Mouse (Mus musculus) cerebellum, adult 2 months (tissue): ENCODE measurements around the gene Agrn.

ENCODE experiments used
- CTCF ChIP-seq: fragments of 200-500 bp; IDR thresholded peaks from 2 replicates; pipeline ENCODE4 v1.5.1; 2011; ENCODE audit warnings: low read depth, mild to moderate bottlenecking, control low read depth, low read length, moderate library complexity, borderline replicate concordance; ENCODE audit not compliant: insufficient read depth
- POLR2A ChIP-seq: fragments of 200-500 bp; IDR thresholded peaks from 2 replicates; pipeline ENCODE4 v1.6.1; 2011; ENCODE audit warnings: low read length, control low read depth, borderline replicate concordance; ENCODE audit not compliant: insufficient read depth

DNA sequence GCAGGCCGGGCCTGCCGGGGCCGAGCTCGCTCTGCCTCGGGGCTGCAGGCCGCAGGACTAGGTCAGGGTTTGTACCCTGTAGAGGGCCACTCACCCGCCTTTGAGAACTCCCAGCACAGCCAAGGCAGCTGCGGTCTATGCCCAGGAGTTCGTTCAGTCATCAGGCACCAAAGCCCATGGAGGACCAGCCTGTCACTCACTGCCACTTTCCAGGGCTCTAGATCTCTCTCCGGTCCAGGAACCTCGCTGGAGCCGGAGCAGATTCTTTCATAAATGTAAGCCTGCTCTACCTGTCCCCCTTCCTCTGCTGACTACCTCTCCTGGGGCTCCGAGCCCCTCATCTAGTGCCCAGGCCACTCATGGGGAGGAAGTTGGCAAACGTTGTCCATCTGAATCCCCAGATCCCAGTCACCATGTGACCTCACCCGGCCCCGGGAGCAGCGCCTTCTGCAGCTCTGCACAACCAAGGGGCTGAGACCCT is 36.8 kb upstream of the Agrn start:
- no peak for TF ChIP-seq CTCF
- TF ChIP-seq POLR2A, result no peak
